Mouse (Mus musculus): Measurements from ENCODE around the gene Ahcyl2. TPM values are rescaled to one million over a fixed set of nuclear protein-coding genes. Genes with fewer than 3 reads are reported as not detected.
"Not testable (repeated sequence)": the region's sequence is repeated elsewhere in the genome, so short reads cannot be mapped to it uniquely, and the experiment has no call there.

Gene Ahcyl2
- total and polyA plus RNA-seq, 2 experiments from 2014 or later, result 13.6 to 48.3 TPM

DNA sequence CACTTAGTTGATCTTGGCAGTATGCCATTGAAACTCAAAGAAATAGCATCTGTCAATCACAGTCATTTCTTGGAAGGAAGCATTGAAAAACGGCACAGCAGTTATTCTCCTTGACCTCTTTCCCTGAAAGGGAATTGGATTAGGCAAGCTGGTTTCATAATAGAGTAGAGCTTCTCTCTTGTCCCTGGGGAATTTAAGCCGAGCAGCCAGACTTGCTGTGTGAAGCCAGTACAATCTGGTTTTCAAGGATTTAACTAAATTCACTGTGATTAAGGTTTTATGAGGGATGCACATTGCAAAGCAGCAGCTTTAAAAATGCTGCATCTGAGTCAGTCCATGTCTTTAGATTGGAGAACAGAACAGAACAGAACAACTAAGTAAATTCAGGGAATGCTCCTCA, 46.8 kb downstream of the Ahcyl2 start:
- Histone ChIP-seq H3K36me3 (ENCODE audit: insufficient read depth) (no peaks in the 10 kb centered on the region), H3K9ac (0 out of 2 replicates have a peak overlapping the region, but pooled peaks have one; percentile 2), H3K4me2 (ENCODE audit: low read depth) (no peak overlapping the region), H3K4me3 (ENCODE audit: low read depth, low read length) (no peak overlapping the region), H3K4me1 (ENCODE audit: insufficient read depth) (0 out of 2 replicates have a peak, but pooled peaks cover 12% of the 10 kb centered on the region), H3K27me3 (ENCODE audit: insufficient read depth, low read length) (no peaks in the 10 kb centered on the region), H3K27ac (ENCODE audit: low read depth, low read length) (peak overlapping the region; percentile 64), H3K9me3 (ENCODE audit: low read length) (no peaks in the 10 kb centered on the region)
- 3% methylated on average over 2 of the region's 2 CpGs for WGBS
- no peak for TF ChIP-seq CTCF (IDR thresholded peaks at IDR 0.05; ENCODE audit: low read depth)
- ATAC-seq (peak; percentile 89), DNase-seq (peak; percentile 61)

DNA sequence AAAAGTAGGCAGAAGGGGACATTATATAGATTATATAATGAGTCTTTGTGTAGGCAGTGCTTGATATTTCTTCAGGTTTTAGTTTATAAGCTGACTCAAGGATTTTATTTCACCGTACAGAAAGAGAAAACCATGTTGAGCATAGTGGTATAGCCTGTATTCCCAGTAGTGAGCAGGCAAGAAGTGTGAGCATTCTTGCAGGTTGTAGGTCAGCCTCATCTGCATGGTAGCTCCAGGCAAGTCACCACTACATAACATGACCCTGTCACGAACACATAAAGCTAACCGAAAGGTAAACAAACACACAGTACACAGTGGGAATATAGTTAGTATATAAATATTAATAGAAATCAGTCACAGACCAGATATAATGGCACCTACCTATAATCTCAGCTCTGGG, 47.2 kb downstream of the Ahcyl2 start:
- 44% methylated on average over 3 of the region's 3 CpGs for WGBS
- H3K4me3 ChIP-seq (ENCODE audit: low read depth, low read length), result no peak overlapping the region
- H3K4me1 ChIP-seq (ENCODE audit: insufficient read depth), result 0 out of 2 replicates have a peak, but pooled peaks cover 12% of the 10 kb centered on the region
- H3K9ac ChIP-seq, result 0 out of 2 replicates have a peak overlapping the region, but pooled peaks have one; percentile 2
- TF ChIP-seq CTCF (IDR thresholded peaks at IDR 0.05; ENCODE audit: low read depth), result no peak
- peak; percentile 29 for ATAC-seq
- DNase-seq, result no peak
- no peak overlapping the region for H3K4me2 ChIP-seq (ENCODE audit: low read depth)
- no peaks in the 10 kb centered on the region for H3K9me3 ChIP-seq (ENCODE audit: low read length)
- H3K27ac ChIP-seq (ENCODE audit: low read depth, low read length), result peak overlapping the region; percentile 64
- H3K36me3 ChIP-seq (ENCODE audit: insufficient read depth), result no peaks in the 10 kb centered on the region
- no peaks in the 10 kb centered on the region for H3K27me3 ChIP-seq (ENCODE audit: insufficient read depth, low read length)

DNA sequence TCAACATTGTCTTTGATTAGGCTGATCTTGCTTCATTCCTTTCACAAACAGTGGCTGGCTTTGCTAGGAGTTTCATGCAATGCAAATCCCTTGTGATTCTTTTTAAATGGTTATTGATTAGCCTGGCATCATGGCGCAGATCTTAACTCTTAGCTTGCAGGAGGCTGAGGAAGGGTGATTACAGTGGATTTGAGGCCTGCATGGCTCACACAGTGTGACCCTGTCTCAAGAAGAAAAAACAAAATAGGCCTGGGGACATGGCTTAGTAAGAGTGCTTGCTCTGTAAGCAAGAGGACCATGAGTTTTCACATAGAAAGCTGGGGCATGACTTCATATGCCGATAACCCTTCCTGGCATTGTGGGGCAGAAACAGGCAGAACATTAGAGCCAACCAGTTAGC, 47.8 kb downstream of the Ahcyl2 start:
- WGBS, result 79% methylated on average over 2 of the region's 2 CpGs
- Histone ChIP-seq H3K27ac (ENCODE audit: low read depth, low read length) (0 out of 2 replicates have a peak overlapping the region, but pooled peaks have one; percentile 64), H3K4me3 (ENCODE audit: low read depth, low read length) (no peak overlapping the region), H3K36me3 (ENCODE audit: insufficient read depth) (no peaks in the 10 kb centered on the region), H3K4me1 (ENCODE audit: insufficient read depth) (0 out of 2 replicates have a peak, but pooled peaks cover 12% of the 10 kb centered on the region), H3K4me2 (ENCODE audit: low read depth) (no peak overlapping the region), H3K27me3 (ENCODE audit: insufficient read depth, low read length) (no peaks in the 10 kb centered on the region), H3K9me3 (ENCODE audit: low read length) (no peaks in the 10 kb centered on the region), H3K9ac (no peak overlapping the region)
- ATAC-seq (no peak), DNase-seq (no peak)
- no peak for TF ChIP-seq CTCF (IDR thresholded peaks at IDR 0.05; ENCODE audit: low read depth)

- not testable (repeated sequence) for DNase-seq; ATAC-seq; H3K9ac ChIP-seq; H3K36me3 ChIP-seq (ENCODE audit: insufficient read depth); H3K4me2 ChIP-seq (ENCODE audit: low read depth); H3K4me3 ChIP-seq (ENCODE audit: low read depth, low read length); H3K27me3 ChIP-seq (ENCODE audit: insufficient read depth, low read length); H3K9me3 ChIP-seq (ENCODE audit: low read length); H3K27ac ChIP-seq (ENCODE audit: low read depth, low read length)
- H3K4me1 ChIP-seq (ENCODE audit: insufficient read depth), result 0 out of 2 replicates have a peak, but pooled peaks cover 12% of the 10 kb centered on the region
- 84% methylated on average over 12 of the region's 12 CpGs for WGBS
These were observed 48.6 kb downstream of the Ahcyl2 start for GRCm38 (mm10) chr6:29816371-29816770.

DNA sequence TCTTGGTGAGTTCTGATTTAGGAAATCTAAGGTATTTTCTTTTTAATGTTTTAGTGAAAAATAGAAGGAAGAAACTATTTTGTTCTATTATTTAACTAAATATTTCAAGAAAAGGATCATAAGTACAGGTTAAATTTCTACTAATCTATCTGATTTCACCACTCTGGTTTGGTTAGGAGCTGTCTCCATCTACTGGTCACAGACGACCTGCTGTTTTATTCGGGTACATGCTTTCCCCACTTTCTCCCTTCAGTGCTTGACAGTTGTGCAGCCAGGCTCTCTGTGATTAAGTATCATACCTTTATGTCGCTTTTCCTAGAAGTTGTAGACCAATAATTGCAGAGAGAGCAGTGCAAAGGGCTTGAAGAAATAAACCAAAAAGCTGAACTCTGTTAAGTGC, 51.5 kb downstream of the Ahcyl2 start:
- DNase-seq, result peak; percentile 75
- H3K36me3 ChIP-seq (ENCODE audit: insufficient read depth), result no peaks in the 10 kb centered on the region
- no peaks in the 10 kb centered on the region for H3K9me3 ChIP-seq (ENCODE audit: low read length)
- no peak overlapping the region for H3K27ac ChIP-seq (ENCODE audit: low read depth, low read length)
- 21% methylated on average over 3 of the region's 3 CpGs for WGBS
- peak; percentile 83 for TF ChIP-seq CTCF (IDR thresholded peaks at IDR 0.05; ENCODE audit: low read depth)
- H3K4me3 ChIP-seq (ENCODE audit: low read depth, low read length), result no peak overlapping the region
- no peak overlapping the region for H3K9ac ChIP-seq
- no peak overlapping the region for H3K4me2 ChIP-seq (ENCODE audit: low read depth)
- H3K4me1 ChIP-seq (ENCODE audit: insufficient read depth), result 0 out of 2 replicates have a peak, but pooled peaks cover 8% of the 10 kb centered on the region
- H3K27me3 ChIP-seq (ENCODE audit: insufficient read depth, low read length), result no peaks in the 10 kb centered on the region
- no peak for ATAC-seq

DNA sequence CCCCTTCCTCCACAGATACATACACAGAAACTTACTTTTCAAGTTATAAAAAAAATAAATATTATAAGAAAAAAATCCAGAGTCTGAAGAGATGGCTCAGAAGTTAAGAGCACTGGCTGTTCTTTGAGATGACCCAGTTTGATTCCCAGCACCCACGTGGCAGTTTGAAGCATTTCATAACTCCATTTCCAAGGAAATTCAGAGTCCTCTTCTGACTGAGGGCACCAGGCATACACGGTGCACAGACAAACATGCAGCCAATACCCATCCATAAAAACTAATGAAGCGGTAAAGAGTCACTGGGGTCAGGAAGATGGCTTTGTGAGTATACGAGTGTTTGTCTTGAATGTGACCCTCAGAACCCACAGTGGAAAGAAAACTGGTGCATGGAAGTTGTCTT, 52.5 kb downstream of the Ahcyl2 start:
- H3K4me3 ChIP-seq (ENCODE audit: low read depth, low read length), result no peak overlapping the region
- no peak overlapping the region for H3K4me2 ChIP-seq (ENCODE audit: low read depth)
- no peaks in the 10 kb centered on the region for H3K9me3 ChIP-seq (ENCODE audit: low read length)
- ATAC-seq (no peak), DNase-seq (no peak)
- no peaks in the 10 kb centered on the region for H3K4me1 ChIP-seq (ENCODE audit: insufficient read depth)
- H3K27ac ChIP-seq (ENCODE audit: low read depth, low read length), result no peak overlapping the region
- H3K27me3 ChIP-seq (ENCODE audit: insufficient read depth, low read length), result no peaks in the 10 kb centered on the region
- H3K36me3 ChIP-seq (ENCODE audit: insufficient read depth), result no peaks in the 10 kb centered on the region
- H3K9ac ChIP-seq, result no peak overlapping the region
- TF ChIP-seq CTCF (IDR thresholded peaks at IDR 0.05; ENCODE audit: low read depth), result no peak
- WGBS, result 74% methylated on average over 4 of the region's 4 CpGs

DNA sequence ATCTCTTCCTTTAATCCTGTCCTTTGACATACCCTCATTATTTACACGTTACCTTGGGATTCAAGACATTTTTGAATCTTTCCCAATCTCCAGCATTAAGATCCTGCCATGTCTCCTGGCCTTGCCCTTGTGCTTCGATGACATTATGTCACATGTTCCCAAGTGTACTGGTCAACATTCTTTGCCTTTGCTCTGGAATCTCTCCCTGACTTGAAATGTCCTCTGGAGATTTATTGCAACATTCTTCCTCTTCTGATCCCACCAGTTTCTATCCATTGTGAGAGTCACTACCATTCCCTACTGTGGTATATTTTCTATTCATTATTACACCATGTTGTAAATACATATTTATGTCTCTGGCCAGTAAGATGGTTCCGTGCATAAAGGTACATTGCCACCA, 53.1 kb downstream of the Ahcyl2 start:
- no peak overlapping the region for H3K4me3 ChIP-seq (ENCODE audit: low read depth, low read length)
- ATAC-seq (no peak), DNase-seq (no peak)
- 91% methylated on average over 3 of the region's 3 CpGs for WGBS
- TF ChIP-seq CTCF (IDR thresholded peaks at IDR 0.05; ENCODE audit: low read depth), result no peak
- no peak overlapping the region for H3K9ac ChIP-seq
- H3K9me3 ChIP-seq (ENCODE audit: low read length), result no peaks in the 10 kb centered on the region
- H3K36me3 ChIP-seq (ENCODE audit: insufficient read depth), result no peaks in the 10 kb centered on the region
- no peak overlapping the region for H3K4me2 ChIP-seq (ENCODE audit: low read depth)
- no peak overlapping the region for H3K27ac ChIP-seq (ENCODE audit: low read depth, low read length)
- no peaks in the 10 kb centered on the region for H3K4me1 ChIP-seq (ENCODE audit: insufficient read depth)
- H3K27me3 ChIP-seq (ENCODE audit: insufficient read depth, low read length), result no peaks in the 10 kb centered on the region

Data from forebrain, postnatal 0 days (tissue).